Mouse (Mus musculus) hindbrain, embryonic 16.5 days (tissue): ENCODE results near the gene Vash1. TPM values are rescaled to one million over a fixed set of nuclear protein-coding genes. Genes with fewer than 3 reads are reported as not detected.

Experiments
- ATAC-seq: fragments of 200-750 bp; cut with Nextera tagmentation; 2 replicates; pipeline ENCODE4 v1.8.0; 2017; ENCODE audit warnings: moderate TSS enrichment, moderate library complexity
- H3K27ac ChIP-seq: fragments of 300-500 bp; sonication (generic); 2 replicates; pipeline ENCODE4 v1.5.1; 2014; ENCODE audit warnings: low read depth, mild to moderate bottlenecking, control low read depth, low read length, moderate library complexity
- H3K27me3 ChIP-seq: fragments of 300-500 bp; sonication (generic); replicated peaks from 2 replicates; pipeline ENCODE4 v1.6.1; 2014; ENCODE audit warnings: low read length; ENCODE audit not compliant: control insufficient read depth, insufficient read depth
- H3K36me3 ChIP-seq: fragments of 300-500 bp; sonication (generic); 2 replicates; pipeline ENCODE4 v1.6.1; 2014; ENCODE audit warnings: mild to moderate bottlenecking, low read length, moderate library complexity, mixed read lengths; ENCODE audit not compliant: control insufficient read depth, insufficient read depth
- H3K4me1 ChIP-seq: fragments of 300-500 bp; sonication (generic); 2 replicates; pipeline ENCODE4 v1.6.1; 2014; ENCODE audit warnings: low read depth, low read length; ENCODE audit not compliant: control insufficient read depth, insufficient read depth
- H3K4me2 ChIP-seq: fragments of 300-500 bp; sonication (generic); 2 replicates; pipeline ENCODE4 v1.6.1; 2014; ENCODE audit warnings: mild to moderate bottlenecking, low read length, control low read depth, moderate library complexity
- H3K4me3 ChIP-seq: fragments of 300-500 bp; sonication (generic); 2 replicates; pipeline ENCODE4 v1.5.1; 2014; ENCODE audit warnings: mild to moderate bottlenecking, low read length, control low read depth, moderate library complexity
- H3K9ac ChIP-seq: fragments of 300-500 bp; sonication (generic); 2 replicates; pipeline ENCODE4 v1.6.1; 2014; ENCODE audit warnings: low read depth, mild to moderate bottlenecking, control low read depth, low read length, moderate library complexity
- H3K9me3 ChIP-seq: fragments of 300-500 bp; sonication (generic); 2 replicates; pipeline ENCODE4 v1.6.1; 2014; ENCODE audit warnings: mild to moderate bottlenecking, low read length, moderate library complexity; ENCODE audit not compliant: control insufficient read depth
- WGBS: fragments of 180-500 bp; shearing (Covaris S2); extraction: QIAGEN DNeasy Blood & Tissue Kit; methylation state at CpG from one replicate; pipeline ENCODE4 v1.1.7; 2014; 5-methylcytosine and 5-hydroxymethylcytosine counted together
- polyA plus RNA-seq: library from polyadenylated mRNA; unstranded; fragments of >200 nt; fragmentation: Nextera tagmentation; extraction: Ambion mirVana; gene quantifications from 2 replicates; pipeline ENCODE4 v1.2.1, GENCODE M21; 2015

Gene Vash1
- polyA plus RNA-seq, 1 experiment from 2014 or later: 28.3 TPM

DNA sequence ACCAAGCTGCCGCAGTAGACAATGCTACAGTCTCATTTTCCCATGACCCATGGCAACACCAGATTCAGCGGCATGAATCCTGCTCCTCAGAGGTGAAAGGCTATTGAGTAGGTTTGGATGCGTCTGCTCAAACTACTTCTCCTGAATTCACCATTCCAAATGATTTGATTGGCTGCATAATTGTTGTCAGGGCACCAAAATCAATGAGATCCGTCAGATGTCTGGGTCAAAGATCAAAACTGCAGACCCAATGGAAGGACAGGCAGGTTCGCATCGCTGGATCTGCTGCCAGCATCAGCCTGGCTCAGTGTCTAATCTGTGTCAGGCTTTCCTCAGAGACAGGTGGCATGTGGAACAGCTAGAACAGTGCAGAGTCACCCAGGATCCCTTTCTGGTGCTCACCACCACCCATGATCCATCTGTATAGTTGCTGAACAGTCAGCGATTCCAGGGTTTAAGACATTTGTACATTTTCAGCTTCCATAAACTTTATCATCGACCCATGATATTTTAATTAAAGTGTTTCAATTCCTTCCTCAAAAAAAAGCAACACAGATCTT is 27.1 kb upstream of the Vash1 start:
- Histone ChIP-seq H3K27ac (no peak overlapping the region), H3K27me3 (no peaks in the 10 kb centered on the region), H3K9ac (no peak overlapping the region), H3K4me2 (no peak overlapping the region), H3K4me1 (peaks cover 18% of the 10 kb centered on the region), H3K36me3 (no peaks in the 10 kb centered on the region), H3K4me3 (no peak overlapping the region), H3K9me3 (no peaks in the 10 kb centered on the region)
- 84% methylated on average over 8 of the region's 8 CpGs for WGBS
- ATAC-seq: no peak

DNA sequence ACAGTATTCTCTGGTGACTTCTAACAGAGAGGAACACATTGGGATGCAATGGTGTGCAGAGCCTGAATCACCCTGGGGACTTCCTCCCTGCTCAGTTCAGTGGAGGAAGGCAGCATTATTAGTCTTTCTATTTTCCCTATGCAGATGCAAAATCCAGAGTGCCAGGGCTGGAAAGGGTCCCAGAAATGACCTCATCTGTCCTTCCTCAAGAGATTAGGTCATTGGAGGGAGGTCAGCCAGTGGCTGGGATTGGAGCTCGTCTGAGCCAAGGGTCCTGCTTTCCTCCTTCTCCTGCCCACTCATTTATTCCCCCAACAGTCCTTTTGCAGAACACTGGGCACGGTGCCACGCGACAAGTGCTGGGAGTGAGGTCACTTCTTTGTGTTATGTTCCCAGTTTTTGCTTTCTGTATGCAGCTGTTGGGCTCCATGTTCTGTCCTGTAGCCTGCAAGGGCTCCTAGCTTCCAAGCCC is 25.9 kb upstream of the Vash1 start:
- Histone ChIP-seq H3K4me3 (no peak overlapping the region), H3K27me3 (no peaks in the 10 kb centered on the region), H3K4me1 (peaks cover 8% of the 10 kb centered on the region; the same call in 1 of the 2 replicates), H3K27ac (peak overlapping the region; percentile 36; the same call in 1 of the 2 replicates), H3K9ac (no peak overlapping the region), H3K9me3 (no peaks in the 10 kb centered on the region), H3K36me3 (no peaks in the 10 kb centered on the region), H3K4me2 (no peak overlapping the region)
- ATAC-seq: peak; percentile 91
- WGBS: 25% methylated on average over 4 of the region's 4 CpGs

DNA sequence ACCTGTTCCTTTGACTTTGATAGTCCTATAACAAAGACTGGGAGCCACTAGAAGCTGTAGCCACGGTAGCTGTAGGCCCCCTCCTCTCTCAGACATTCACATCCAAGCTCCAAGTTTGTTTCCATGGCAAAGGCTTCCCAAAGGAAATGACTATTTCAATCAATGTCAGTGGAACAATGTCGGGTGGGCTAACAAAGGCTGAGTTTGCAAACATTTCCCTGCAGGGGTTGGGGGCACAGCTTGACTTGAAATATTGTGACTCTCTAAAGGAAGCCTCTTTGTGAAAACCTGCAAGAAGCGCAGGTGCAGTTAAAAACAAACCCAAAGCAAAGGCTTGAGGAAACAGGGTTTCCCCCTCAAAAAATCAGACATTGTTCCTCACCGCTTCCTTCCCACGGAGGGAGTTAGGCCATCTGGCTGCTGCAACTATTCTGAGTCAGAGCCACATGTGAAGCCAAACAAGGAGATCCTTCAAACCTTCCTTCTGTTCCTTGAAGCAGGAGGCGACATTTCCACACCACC is 19.0 kb upstream of the Vash1 start:
- 0 out of 2 replicates have a peak, but pooled peaks cover 2% of the 10 kb centered on the region for H3K9me3 ChIP-seq
- peak; percentile 84 for ATAC-seq

DNA sequence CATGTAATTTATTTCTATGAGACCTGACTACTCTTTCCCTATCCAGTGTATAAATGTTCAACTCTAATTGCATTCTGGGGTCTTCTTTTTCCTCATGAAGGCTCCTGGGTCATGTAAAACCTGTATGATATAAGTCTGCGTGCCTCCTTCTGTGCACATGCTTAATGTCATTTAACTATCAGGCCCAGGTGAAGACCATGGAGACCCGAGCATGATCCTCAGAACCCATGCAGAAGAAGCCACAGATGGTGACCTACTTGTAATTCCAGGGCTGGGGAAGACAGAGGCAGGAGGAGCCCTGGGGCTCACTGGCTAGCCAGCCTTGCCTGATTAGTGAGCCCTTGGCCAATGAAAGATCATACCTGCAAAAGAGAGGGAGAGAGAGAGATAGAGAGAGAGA is 18.0 kb upstream of the Vash1 start:
- Histone ChIP-seq H3K27ac (no peak overlapping the region), H3K27me3 (no peaks in the 10 kb centered on the region), H3K4me2 (no peak overlapping the region), H3K9ac (no peak overlapping the region), H3K9me3 (0 out of 2 replicates have a peak, but pooled peaks cover 2% of the 10 kb centered on the region), H3K36me3 (no peaks in the 10 kb centered on the region), H3K4me3 (no peak overlapping the region), H3K4me1 (peaks cover 7% of the 10 kb centered on the region; the same call in 1 of the 2 replicates)
- WGBS: 75% methylated on average over 2 of the region's 2 CpGs
- no peak for ATAC-seq

More for the DNA sequence above, 19.0 kb upstream of the Vash1 start:
- Histone ChIP-seq H3K4me1 (peaks cover 7% of the 10 kb centered on the region; the same call in 1 of the 2 replicates), H3K36me3 (no peaks in the 10 kb centered on the region), H3K27me3 (no peaks in the 10 kb centered on the region), H3K4me2 (no peak overlapping the region), H3K27ac (peak overlapping the region; percentile 37), H3K9ac (no peak overlapping the region), H3K4me3 (no peak overlapping the region)
- WGBS: 7% methylated on average over 6 of the region's 6 CpGs

DNA sequence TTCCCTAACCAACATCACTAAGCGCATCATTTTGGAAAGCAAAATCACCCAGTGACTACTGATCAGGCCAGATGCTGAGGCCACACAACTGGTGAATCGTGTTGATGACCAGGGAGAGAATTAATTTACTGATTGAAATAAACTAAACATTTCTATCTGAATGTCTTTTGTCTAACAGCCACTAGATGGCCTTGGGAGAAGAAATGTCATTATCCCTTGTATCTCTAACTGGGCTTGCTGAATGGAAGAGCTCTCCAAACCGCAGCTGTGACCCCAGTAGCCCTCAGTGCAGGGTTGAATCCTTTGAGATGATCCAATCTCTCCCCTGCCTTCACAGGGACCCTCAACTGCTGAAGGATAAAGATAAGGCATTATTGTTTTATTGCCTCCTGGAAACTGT is 12.8 kb upstream of the Vash1 start:
- no peaks in the 10 kb centered on the region for H3K36me3 ChIP-seq
- H3K9me3 ChIP-seq: 0 out of 2 replicates have a peak, but pooled peaks cover 2% of the 10 kb centered on the region
- H3K27ac ChIP-seq: no peak overlapping the region
- no peak overlapping the region for H3K4me2 ChIP-seq
- WGBS: 61% methylated on average over 3 of the region's 3 CpGs
- no peaks in the 10 kb centered on the region for H3K4me1 ChIP-seq
- H3K9ac ChIP-seq: no peak overlapping the region
- H3K4me3 ChIP-seq: no peak overlapping the region
- no peak for ATAC-seq
- H3K27me3 ChIP-seq: no peaks in the 10 kb centered on the region

DNA sequence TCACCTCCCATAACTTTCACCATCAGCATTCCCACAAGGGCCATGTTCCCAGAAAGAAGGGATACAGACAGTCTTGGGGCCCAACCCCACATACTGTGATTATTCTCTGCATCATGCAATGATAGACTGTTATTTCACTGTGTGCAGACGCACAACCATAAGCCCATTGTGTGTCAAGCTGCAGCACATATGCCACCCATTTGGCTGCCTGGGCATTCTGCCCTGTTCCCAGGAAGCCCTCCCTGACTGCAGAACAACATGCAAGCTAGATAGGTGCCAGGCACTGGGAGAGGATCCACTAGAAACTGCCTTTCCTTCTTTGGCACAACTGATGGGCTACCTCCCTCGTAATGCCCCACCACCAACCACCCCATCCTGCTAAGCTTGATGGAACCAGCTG is 10.1 kb upstream of the Vash1 start:
- no peak overlapping the region for H3K27ac ChIP-seq
- no peak overlapping the region for H3K4me2 ChIP-seq
- 93% methylated on average over 2 of the region's 2 CpGs for WGBS
- H3K9ac ChIP-seq: no peak overlapping the region
- no peaks in the 10 kb centered on the region for H3K4me1 ChIP-seq
- no peaks in the 10 kb centered on the region for H3K36me3 ChIP-seq
- 0 out of 2 replicates have a peak, but pooled peaks cover 2% of the 10 kb centered on the region for H3K9me3 ChIP-seq
- ATAC-seq: no peak
- no peaks in the 10 kb centered on the region for H3K27me3 ChIP-seq
- H3K4me3 ChIP-seq: no peak overlapping the region

DNA sequence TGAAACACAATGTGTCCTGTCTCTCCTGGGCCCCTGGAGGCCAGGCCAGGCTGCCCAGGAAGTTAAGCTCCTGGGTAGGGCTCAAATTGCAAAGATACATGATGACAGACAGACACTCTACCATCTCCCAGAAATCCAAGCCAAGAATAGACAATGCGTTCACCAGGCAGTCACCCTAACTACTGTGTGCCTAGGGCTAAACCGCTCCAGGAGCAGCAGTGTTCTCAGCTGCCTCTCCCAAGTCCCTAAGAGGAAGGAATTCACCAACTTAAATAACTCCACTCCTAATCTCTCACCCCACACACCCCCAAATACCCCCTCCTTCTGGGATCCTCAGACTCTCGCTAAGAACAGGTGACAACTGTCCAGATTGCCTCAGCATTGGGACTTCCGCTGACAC is 6.4 kb upstream of the Vash1 start:
- ATAC-seq: no peak
- H3K36me3 ChIP-seq: no peaks in the 10 kb centered on the region
- H3K4me3 ChIP-seq: no peak overlapping the region
- no peak overlapping the region for H3K27ac ChIP-seq
- H3K4me1 ChIP-seq: no peaks in the 10 kb centered on the region
- H3K9ac ChIP-seq: no peak overlapping the region
- no peaks in the 10 kb centered on the region for H3K9me3 ChIP-seq
- no peak overlapping the region for H3K4me2 ChIP-seq
- WGBS: 78% methylated on average over 4 of the region's 4 CpGs
- H3K27me3 ChIP-seq: no peaks in the 10 kb centered on the region

DNA sequence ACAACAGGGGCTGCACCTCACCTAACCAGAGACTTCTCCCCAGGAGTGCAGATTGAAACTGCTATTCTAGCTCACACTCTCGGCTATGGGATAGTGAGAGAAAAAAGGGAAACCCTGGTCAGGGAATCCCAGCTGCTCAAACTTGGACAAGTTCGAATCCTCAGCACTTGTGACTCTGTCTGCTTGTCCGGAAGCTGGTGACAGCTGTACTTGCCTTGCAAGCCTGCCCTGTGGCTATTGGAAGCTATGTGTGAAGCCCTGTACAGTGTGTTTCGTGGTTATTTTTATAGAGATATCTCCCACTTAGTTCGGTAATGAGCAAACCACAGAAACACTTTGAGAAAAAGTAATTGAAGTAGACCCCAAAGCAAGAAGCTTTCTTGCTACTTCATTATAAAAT is 6.0 kb upstream of the Vash1 start:
- no peaks in the 10 kb centered on the region for H3K9me3 ChIP-seq
- H3K9ac ChIP-seq: no peak overlapping the region
- 82% methylated on average over 5 of the region's 5 CpGs for WGBS
- no peak overlapping the region for H3K4me3 ChIP-seq
- no peaks in the 10 kb centered on the region for H3K36me3 ChIP-seq
- H3K27ac ChIP-seq: no peak overlapping the region
- no peaks in the 10 kb centered on the region for H3K4me1 ChIP-seq
- ATAC-seq: no peak
- no peak overlapping the region for H3K4me2 ChIP-seq
- H3K27me3 ChIP-seq: no peaks in the 10 kb centered on the region

DNA sequence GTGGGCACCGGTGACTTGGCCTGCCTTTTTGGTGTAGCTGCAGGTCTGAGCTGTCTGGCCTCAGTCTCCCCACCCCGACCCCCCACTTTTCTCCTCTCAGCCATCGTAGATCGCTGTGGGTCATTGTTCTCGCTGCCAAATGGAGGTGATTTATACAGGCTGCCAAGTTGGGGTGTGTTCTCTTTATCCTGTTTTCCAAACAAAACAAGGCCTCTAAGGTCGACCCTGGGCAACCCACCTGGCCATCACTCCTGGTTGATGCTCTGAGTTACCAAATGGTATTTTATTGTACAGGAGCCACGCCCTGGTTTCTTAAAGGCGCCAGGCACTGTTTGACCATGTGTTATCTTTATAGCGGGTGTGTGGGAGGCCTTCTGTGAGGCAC is 1.0 kb downstream of the Vash1 start:
- WGBS: 0% methylated on average over 9 of the region's 9 CpGs
- Histone ChIP-seq H3K27ac (peak overlapping the region; percentile 98), H3K4me1 (peaks cover 23% of the 10 kb centered on the region), H3K4me2 (peak overlapping the region; percentile 91), H3K4me3 (peak overlapping the region; percentile 97), H3K9me3 (no peaks in the 10 kb centered on the region), H3K27me3 (no peaks in the 10 kb centered on the region), H3K9ac (peak overlapping the region; percentile 100), H3K36me3 (no peaks in the 10 kb centered on the region)
- ATAC-seq: peak; percentile 43
